In genomic region chr10:13453200-13453990, GRCm38 (mm10) we compare ENCODE assay signal across 14 mouse cellular contexts. TPM values are rescaled to one million over a fixed set of nuclear protein-coding genes. Genes with fewer than 3 reads are reported as not detected.
A peak's percentile ranks its signal among the peaks of the same experiment; 100 is the strongest.
DNase-seq lines count a peak whose midpoint lies in the region; ATAC-seq and TF ChIP-seq lines count a peak whose summit lies in the region.
"Had no signal": no experiment of that assay in that cellular context is flagged by ENCODE, and none has a peak within 500 bp of the region (broad histone marks: within the 10 kb centered on the region; RNA-seq: fewer than 3 reads in every experiment).

No protein-coding gene starts in this region.

- no peak for TF ChIP-seq CTCF in lung, embryonic 14.5 days (IDR thresholded peaks at IDR 0.05; ENCODE audit: low read depth)
- TF ChIP-seq CTCF in stomach, postnatal 0 days (IDR thresholded peaks at IDR 0.05; ENCODE audit: low read depth) = no peak

- no peaks in the 10 kb centered on the region for H3K4me1 ChIP-seq in lung, embryonic 14.5 days (ENCODE audit: insufficient read depth)
- H3K4me1 ChIP-seq in stomach, postnatal 0 days (replicated peaks; ENCODE audit: control insufficient read depth, insufficient read depth) = peaks cover 4% of the 10 kb centered on the region; the same call in 1 of the 2 replicates
- no peaks in the 10 kb centered on the region for H3K4me1 ChIP-seq in hindbrain, embryonic 12.5 days

- no peak overlapping the region for H3K9ac ChIP-seq in lung, embryonic 14.5 days
- H3K9ac ChIP-seq in stomach, postnatal 0 days (ENCODE audit: low read length) = no peak overlapping the region
- H3K9ac ChIP-seq in hindbrain, embryonic 12.5 days = no peak overlapping the region
- H3K9ac ChIP-seq: forebrain, postnatal 0 days had no signal

- 0 out of 2 replicates have a peak overlapping the region, but pooled peaks have one; percentile 36 for H3K27ac ChIP-seq in lung, embryonic 14.5 days (ENCODE audit: low read depth)
- no peak overlapping the region for H3K27ac ChIP-seq in macrophage
- no peak overlapping the region for H3K27ac ChIP-seq in stomach, postnatal 0 days (replicated peaks)
- no peak overlapping the region for H3K27ac ChIP-seq in hindbrain, embryonic 12.5 days

- 50% methylated on average over 13 of the region's 13 CpGs for WGBS in lung, embryonic 14.5 days
- WGBS in macrophage (ENCODE audit: missing documents) = 8% methylated on average over 13 of the region's 13 CpGs
- WGBS in stomach, postnatal 0 days = 48% methylated on average over 13 of the region's 13 CpGs
- WGBS in hindbrain, embryonic 12.5 days = 86% methylated on average over 13 of the region's 13 CpGs

- H3K4me3 ChIP-seq in lung, embryonic 14.5 days (ENCODE audit: low read depth, low read length) = no peak overlapping the region
- peak overlapping the region; percentile 33 for H3K4me3 ChIP-seq in macrophage (ENCODE audit: inconsistent target)
- no peak overlapping the region for H3K4me3 ChIP-seq in stomach, postnatal 0 days (ENCODE audit: low read depth, low read length)
- no peak overlapping the region for H3K4me3 ChIP-seq in hindbrain, embryonic 12.5 days

- H3K79me2 ChIP-seq in macrophage (ENCODE audit: inconsistent target) = no peaks in the 10 kb centered on the region; the same call in 1 of the 2 replicates

- DNase-seq in frontal cortex, postnatal 36 days (ENCODE audit: low spot score in 2 of 2) = no peak
- peak; percentile 34 for DNase-seq in lung, embryonic 14.5 days
- DNase-seq in lung, postnatal 36 days = no peak
- DNase-seq in brain, adult 2 months (ENCODE audit: low read depth, low spot score) = peak; percentile 47
- DNase-seq in stomach, postnatal 0 days (ENCODE audit: low spot score) = no peak
- DNase-seq: adrenal gland, postnatal 10 days; cerebellum, postnatal 10 days; forebrain, postnatal 0 days; heart, postnatal 14 days; lung, postnatal 4 days had no signal

- 0 out of 2 replicates have a peak overlapping the region, but pooled peaks have one; percentile 15 for H3K4me2 ChIP-seq in lung, embryonic 14.5 days
- H3K4me2 ChIP-seq in stomach, postnatal 0 days (replicated peaks; ENCODE audit: low read depth) = no peak overlapping the region
- no peak overlapping the region for H3K4me2 ChIP-seq in hindbrain, embryonic 12.5 days (replicated peaks)

- ATAC-seq in frontal cortex, adult (ENCODE audit: low TSS enrichment) = peak; percentile 79
- ATAC-seq in lung, embryonic 14.5 days (ENCODE audit: insufficient read depth) = no peak
- ATAC-seq in stomach, postnatal 0 days (ENCODE audit: low FRiP score, low TSS enrichment) = no peak
- no peak for ATAC-seq in hindbrain, embryonic 12.5 days (ENCODE audit: low FRiP score)
- ATAC-seq: forebrain, postnatal 0 days; intestine, embryonic 16.5 days had no signal

- H3K27me3 ChIP-seq in lung, embryonic 14.5 days (ENCODE audit: insufficient read depth, low read length) = no peaks in the 10 kb centered on the region
- no peaks in the 10 kb centered on the region for H3K27me3 ChIP-seq in stomach, postnatal 0 days (ENCODE audit: control insufficient read depth, insufficient read depth, low read length)
- H3K27me3 ChIP-seq in hindbrain, embryonic 12.5 days = no peaks in the 10 kb centered on the region

- no peaks in the 10 kb centered on the region for H3K9me3 ChIP-seq in lung, embryonic 14.5 days (ENCODE audit: low read depth, low read length)
- H3K9me3 ChIP-seq in stomach, postnatal 0 days (ENCODE audit: control insufficient read depth, low read length) = no peaks in the 10 kb centered on the region
- H3K9me3 ChIP-seq in hindbrain, embryonic 12.5 days (replicated peaks) = no peaks in the 10 kb centered on the region

- H3K36me3 ChIP-seq in lung, embryonic 14.5 days (ENCODE audit: insufficient read depth) = no peaks in the 10 kb centered on the region
- no peaks in the 10 kb centered on the region for H3K36me3 ChIP-seq in macrophage (ENCODE audit: inconsistent target)
- no peaks in the 10 kb centered on the region for H3K36me3 ChIP-seq in stomach, postnatal 0 days (ENCODE audit: control insufficient read depth, insufficient read depth, low read length)
- no peaks in the 10 kb centered on the region for H3K36me3 ChIP-seq in hindbrain, embryonic 12.5 days

- no peak for TF ChIP-seq EP300 in stomach, postnatal 0 days (optimal IDR thresholded peaks at IDR 0.05)

RNA-seq across cellular contexts. Expression of gene Phactr2, which starts 20.8 kb away (rescaled TPM):
- polyA plus RNA-seq in lung, embryonic 14.5 days (2014; fragmentation: Nextera tagmentation; extraction: Ambion mirVana) = 40.7 and 42.2 TPM in 2 replicates
- 10 to 100 TPM; 24.0 to 70.9 (median 47.8) TPM for total RNA-seq in macrophage (2018; cell fraction: chromatin; rRNA removed)
- total RNA-seq in macrophage (2018; cell fraction: cytosol; rRNA removed) = 10 to 100 TPM; 19.2 to 37.5 (median 25.3) TPM
- total RNA-seq in macrophage (2018; cell fraction: nucleus; rRNA removed) = 10 to 100 TPM; 19.5 to 55.5 (median 31.3) TPM
- polyA plus RNA-seq in macrophage (2018) = 13.3 to 28.1 TPM (median 14.3 TPM) in 3 replicates
- 16.8 and 19.6 TPM in 2 replicates for polyA plus RNA-seq in stomach, postnatal 0 days (2015; fragmentation: Nextera tagmentation; extraction: Ambion mirVana)
- 14.5 and 16.0 TPM in 2 replicates for polyA plus RNA-seq in hindbrain, embryonic 12.5 days (2016; fragmentation: Nextera tagmentation; extraction: Ambion mirVana)

RNA-seq across cellular contexts. Expression of gene Fuca2, which starts 45.9 kb away (rescaled TPM):
- 48.9 and 60.4 TPM in 2 replicates for polyA plus RNA-seq in lung, embryonic 14.5 days (2014; fragmentation: Nextera tagmentation; extraction: Ambion mirVana)
- total RNA-seq in macrophage (2018; cell fraction: chromatin; rRNA removed) = 10 to 100 TPM; 20.0 to 86.6 (median 57.7) TPM
- total RNA-seq in macrophage (2018; cell fraction: cytosol; rRNA removed) = 100 to 1,000 TPM; 134 to 202 (median 167) TPM
- total RNA-seq in macrophage (2018; cell fraction: nucleus; rRNA removed) = 100 to 1,000 TPM in 25 of 26 experiments, 10 to 100 TPM in 1; 52.0 to 319 (median 185) TPM
- polyA plus RNA-seq in macrophage (2018) = 173 to 238 TPM (median 217 TPM) in 3 replicates
- polyA plus RNA-seq in stomach, postnatal 0 days (2015; fragmentation: Nextera tagmentation; extraction: Ambion mirVana) = 97.3 and 100 TPM in 2 replicates
- polyA plus RNA-seq in hindbrain, embryonic 12.5 days (2016; fragmentation: Nextera tagmentation; extraction: Ambion mirVana) = 30.9 and 31.5 TPM in 2 replicates

Comparison
In these comparisons a context has a peak if more than half of its experiments do, and no peak if none do; other contexts are left out.
1. DNase-seq: peak in lung, embryonic 14.5 days (single experiment) and brain, adult 2 months (single experiment); none in frontal cortex, postnatal 36 days (0 of 2), lung, postnatal 36 days (single experiment) and stomach, postnatal 0 days (single experiment).